Mouse (Mus musculus): ENCODE measurements at regions not wholly inside any gene's neighbourhood (a gene's known extent, or its start where the extent isn't known, plus 50 kb on each side); places are given as distances from the start of the nearest gene placed in this dataset.

GRCm38 (mm10) chr4:140403128-140403527, 156.5 kb upstream of the Igsf21 start:
- no peak for DNase-seq (ENCODE audit: inconsistent age in 2 of 2, low spot score in 1 of 2)

GRCm38 (mm10) chr4:140402319-140402718, 155.7 kb upstream of the Igsf21 start:
- DNase-seq (ENCODE audit: inconsistent age in 2 of 2, low spot score in 1 of 2), result no peak

GRCm38 (mm10) chr4:140401632-140402031, 155.0 kb upstream of the Igsf21 start:
- DNase-seq (ENCODE audit: inconsistent age in 2 of 2, low spot score in 1 of 2), result peak in 1 of 2 experiments; percentile 27

GRCm38 (mm10) chr4:140396548-140396947, 150.0 kb upstream of the Igsf21 start:
- no peak for DNase-seq (ENCODE audit: inconsistent age in 2 of 2, low spot score in 1 of 2)

GRCm38 (mm10) chr4:140392290-140392689, 145.7 kb upstream of the Igsf21 start:
- no peak for DNase-seq (ENCODE audit: inconsistent age in 2 of 2, low spot score in 1 of 2)

- DNase-seq (ENCODE audit: inconsistent age in 2 of 2, low spot score in 1 of 2), result peak in 1 of 2 experiments; percentile 44
These were observed 144.2 kb upstream of the Igsf21 start for GRCm38 (mm10) chr4:140390684-140391234.

- peak in 1 of 2 experiments; percentile 27 for DNase-seq (ENCODE audit: inconsistent age in 2 of 2, low spot score in 1 of 2)
These were observed 139.1 kb upstream of the Igsf21 start for GRCm38 (mm10) chr4:140385686-140386085.

- DNase-seq (ENCODE audit: inconsistent age in 2 of 2, low spot score in 1 of 2), result no peak
These were observed 138.6 kb upstream of the Igsf21 start for GRCm38 (mm10) chr4:140385226-140385625.

- no peak for DNase-seq (ENCODE audit: inconsistent age in 2 of 2, low spot score in 1 of 2)
These were observed 137.0 kb upstream of the Igsf21 start for GRCm38 (mm10) chr4:140383596-140383995.

GRCm38 (mm10) chr4:140380733-140381132, 134.1 kb upstream of the Igsf21 start:
- DNase-seq (ENCODE audit: inconsistent age in 2 of 2, low spot score in 1 of 2), result no peak

GRCm38 (mm10) chr4:140377941-140378340, 131.4 kb upstream of the Igsf21 start:
- no peak for DNase-seq (ENCODE audit: inconsistent age in 2 of 2, low spot score in 1 of 2)

GRCm38 (mm10) chr4:140372586-140373325, 126.2 kb upstream of the Igsf21 start:
- no peak for DNase-seq (ENCODE audit: inconsistent age in 2 of 2, low spot score in 1 of 2)

GRCm38 (mm10) chr4:140371426-140372213, 125.0 kb upstream of the Igsf21 start:
- no peak for DNase-seq (ENCODE audit: inconsistent age in 2 of 2, low spot score in 1 of 2)

GRCm38 (mm10) chr4:140366975-140367680, 120.5 kb upstream of the Igsf21 start:
- DNase-seq (ENCODE audit: inconsistent age in 2 of 2, low spot score in 1 of 2), result peak; percentile 44 to 73

- no peak for DNase-seq (ENCODE audit: inconsistent age in 2 of 2, low spot score in 1 of 2)
These were observed 112.3 kb upstream of the Igsf21 start for GRCm38 (mm10) chr4:140358846-140359245.

GRCm38 (mm10) chr4:140358103-140358502, 111.5 kb upstream of the Igsf21 start:
- DNase-seq (ENCODE audit: inconsistent age in 2 of 2, low spot score in 1 of 2), result peak; percentile 71 to 93

GRCm38 (mm10) chr4:140355144-140355550, 108.6 kb upstream of the Igsf21 start:
- DNase-seq (ENCODE audit: inconsistent age in 2 of 2, low spot score in 1 of 2), result no peak

- no peak for DNase-seq (ENCODE audit: inconsistent age in 2 of 2, low spot score in 1 of 2)
These were observed 102.2 kb upstream of the Igsf21 start for GRCm38 (mm10) chr4:140348802-140349201.

GRCm38 (mm10) chr4:140330138-140330537, 83.6 kb upstream of the Igsf21 start:
- no peak for DNase-seq (ENCODE audit: inconsistent age in 2 of 2, low spot score in 1 of 2)

GRCm38 (mm10) chr4:140326706-140327440, 80.3 kb upstream of the Igsf21 start:
- DNase-seq (ENCODE audit: inconsistent age in 2 of 2, low spot score in 1 of 2), result no peak

- DNase-seq (ENCODE audit: inconsistent age in 2 of 2, low spot score in 1 of 2), result no peak
These were observed 79.1 kb upstream of the Igsf21 start for GRCm38 (mm10) chr4:140325677-140326052.

Measured in adrenal gland, adult (tissue).